Mouse (Mus musculus): Measurements from ENCODE around the gene Wfdc2. TPM values are rescaled to one million over a fixed set of nuclear protein-coding genes. Genes with fewer than 3 reads are reported as not detected.

Gene Wfdc2
- total RNA-seq (2023), result not detected

DNA sequence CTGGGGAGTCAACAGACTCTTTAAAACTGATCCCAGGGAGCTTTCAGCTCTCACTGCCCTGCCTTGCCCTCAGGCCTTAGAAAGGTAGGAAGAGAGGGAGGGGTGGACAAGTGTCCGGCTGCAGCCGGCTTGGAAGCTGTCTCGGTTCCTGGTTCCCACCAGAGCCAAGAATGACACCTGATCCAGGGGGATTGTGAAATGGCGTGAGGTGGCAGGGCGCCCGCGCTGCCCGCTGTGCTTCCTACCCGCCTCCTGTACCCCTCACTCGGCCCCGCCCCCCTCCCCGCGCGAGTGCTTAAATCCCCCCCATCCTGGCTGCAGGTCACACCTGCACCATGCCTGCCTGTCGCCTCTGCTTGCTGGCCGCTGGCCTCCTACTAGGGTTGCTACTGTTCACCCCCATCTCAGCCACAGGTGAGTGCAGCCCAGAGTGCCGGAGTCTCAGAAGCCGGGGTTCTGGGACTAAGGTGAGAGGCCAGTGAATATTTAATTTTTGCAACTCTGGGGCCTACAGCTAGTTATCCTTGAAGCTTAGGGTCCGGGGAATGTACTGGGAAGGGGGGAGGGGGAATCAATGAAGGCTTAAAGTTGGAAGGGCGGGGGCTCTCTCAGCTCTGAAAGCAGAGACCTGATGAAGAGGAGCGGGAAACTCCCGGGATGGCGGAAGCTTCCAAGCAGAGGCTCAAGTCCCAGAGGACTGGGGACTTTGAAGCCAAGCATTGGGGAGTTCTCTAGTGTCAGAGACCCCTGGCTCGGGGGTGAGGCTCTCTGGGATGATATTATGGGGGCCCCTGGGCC lies at the start of gene Wfdc2:
Gene Wfdc2 (plus strand): TSS at position 23 of the 798 bp plus-strand sequence.

DNA sequence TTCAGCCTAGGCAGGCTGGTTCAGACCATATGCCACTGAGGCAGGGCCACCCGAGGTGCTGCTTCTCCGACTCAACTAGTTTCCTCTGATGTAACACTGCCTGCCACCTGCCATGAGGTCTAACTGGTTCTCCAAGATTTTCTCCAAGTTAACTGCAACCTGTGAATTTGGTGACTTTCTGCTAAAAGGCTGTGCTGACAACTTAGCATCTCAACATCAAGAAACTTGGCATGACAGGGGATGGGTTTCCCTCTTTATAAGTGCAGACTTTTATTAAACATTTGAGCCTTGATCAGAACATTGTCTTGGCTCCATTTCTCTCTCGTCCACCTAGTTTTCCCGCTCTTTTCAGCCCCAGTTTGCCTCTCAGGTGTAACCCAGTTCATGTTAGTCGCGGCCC lies 11.1 kb downstream of the Wfdc2 start, which contains the start of gene Spint3:
Gene Spint3 (minus strand): TSS at position 101 of the 400 bp plus-strand sequence.

DNA sequence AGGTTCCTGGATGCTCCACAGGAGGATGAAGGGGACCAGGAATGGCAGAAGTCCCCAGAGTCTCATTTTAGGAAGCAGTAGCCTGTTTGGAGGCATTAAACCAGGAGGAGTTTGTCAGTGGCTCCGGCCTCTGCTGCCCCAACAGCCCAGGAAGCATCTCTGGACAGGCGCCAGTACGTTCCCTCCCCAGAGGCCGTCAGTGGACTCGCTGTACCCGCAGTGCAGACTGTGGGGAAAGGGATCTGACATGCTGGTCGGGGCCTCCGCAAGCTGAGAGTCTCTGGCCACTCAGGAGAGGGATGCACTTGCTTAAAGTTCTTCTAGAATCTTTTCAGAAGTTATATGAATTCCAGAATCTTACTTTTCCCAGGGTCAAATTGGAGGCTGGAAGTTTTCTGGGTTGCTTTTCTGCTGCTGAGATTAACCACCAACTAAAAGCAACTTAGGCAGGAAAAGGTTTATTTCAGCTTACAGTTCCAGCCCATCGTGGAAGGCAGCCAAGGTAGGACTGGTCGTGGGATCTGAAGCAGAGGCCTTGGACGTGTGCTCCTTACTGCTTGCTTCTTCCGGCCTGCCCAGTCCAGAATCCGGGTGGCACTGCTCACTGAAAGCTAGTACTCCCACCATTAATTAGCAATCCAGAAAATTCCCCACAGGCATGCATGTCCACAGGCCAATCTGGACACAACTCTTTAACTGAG lies 23.0 kb downstream of the Wfdc2 start, which contains the start of gene Wfdc6a:
Gene Wfdc6a (minus strand): TSS at position 423 of the 701 bp plus-strand sequence.

DNA sequence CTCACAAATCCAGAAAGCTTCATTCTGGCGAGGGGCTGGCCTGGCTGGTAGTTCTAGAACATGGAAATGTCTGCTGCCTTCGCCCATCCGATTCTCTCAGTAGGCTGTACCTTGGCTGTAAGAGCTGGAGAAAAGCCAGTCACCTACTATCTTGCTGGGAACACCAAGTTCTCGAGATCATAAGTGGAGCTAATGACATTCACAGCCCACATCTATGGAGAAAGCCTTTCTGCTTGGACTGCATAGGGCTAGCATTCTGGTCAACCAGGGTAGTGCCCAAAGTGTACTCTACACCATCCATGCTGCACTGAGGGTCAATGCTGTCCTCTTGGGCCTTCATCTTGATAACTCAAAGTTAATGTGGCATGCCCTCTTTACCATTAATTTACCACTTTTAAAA lies 31.3 kb downstream of the Wfdc2 start, which contains the start of gene Eppin:
Gene Eppin (minus strand): TSS at position 101 of the 400 bp plus-strand sequence.

DNA sequence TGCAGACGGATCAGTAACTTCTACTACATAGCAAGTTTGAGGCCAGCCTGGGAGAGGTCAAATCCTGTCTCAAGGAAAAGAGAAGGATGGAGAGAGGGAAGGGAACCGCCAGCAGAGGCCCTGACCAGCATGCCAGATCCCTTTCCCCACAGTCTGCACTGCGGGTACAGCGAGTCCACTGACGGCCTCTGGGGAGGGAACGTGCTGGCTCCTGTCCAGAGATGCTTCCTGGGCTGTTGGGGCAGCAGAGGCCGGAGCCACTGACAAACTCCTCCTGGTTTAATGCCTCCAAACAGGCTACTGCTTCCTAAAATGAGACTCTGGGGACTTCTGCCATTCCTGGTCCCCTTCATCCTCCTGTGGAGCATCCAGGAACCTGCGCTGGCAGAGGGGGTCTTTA lies 51.3 kb downstream of the Wfdc2 start, which contains the start of the genes Wfdc6b and Wfdc8:
Gene Wfdc6b (plus strand): TSS at position 52 of the 400 bp plus-strand sequence.
Gene Wfdc8 (minus strand): TSS at position 156 of the 400 bp plus-strand sequence.

Other genes with a start within 250 kb of the Wfdc2 start
- not detected for gene Svs6, start 245.7 kb upstream of the Wfdc2 start, total RNA-seq (2023)
- not detected for gene Svs5, start 229.7 kb upstream of the Wfdc2 start, total RNA-seq (2023)
- 100 to 1,000 TPM; 492 to 509 TPM for gene Slpi, start 173.3 kb upstream of the Wfdc2 start, total RNA-seq (2023)
- not detected for gene Rbpjl, start 159.3 kb upstream of the Wfdc2 start, total RNA-seq (2023)
- gene Matn4, start 157.3 kb upstream of the Wfdc2 start, total RNA-seq (2023), result not detected
- gene Sdc4, start 118.5 kb upstream of the Wfdc2 start, total RNA-seq (2023), result 1 to 10 TPM; 1.3 to 1.4 TPM
- gene Sys1, start 105.4 kb upstream of the Wfdc2 start, total RNA-seq (2023), result 10 to 100 TPM; 26.3 to 27.8 TPM
- gene Gm20458, start 101.4 kb upstream of the Wfdc2 start, total RNA-seq (2023), result 1 to 10 TPM in 1 of 2 experiments, not detected in 1; 1.7 TPM
- gene Trp53tg5, start 88.7 kb upstream of the Wfdc2 start, total RNA-seq (2023), result not detected
- 1 to 10 TPM; 2.1 to 2.7 TPM for gene Dbndd2, start 76.3 kb upstream of the Wfdc2 start, total RNA-seq (2023)
- gene Pigt, start 64.9 kb upstream of the Wfdc2 start, total RNA-seq (2023), result 10 to 100 TPM; 51.9 to 55.3 TPM
- not detected for gene Spint3, start 11.0 kb downstream of the Wfdc2 start, total RNA-seq (2023)
- not detected for gene Wfdc6a, start 23.0 kb downstream of the Wfdc2 start, total RNA-seq (2023)
- not detected for gene Eppin, start 31.2 kb downstream of the Wfdc2 start, total RNA-seq (2023)
- not detected for gene Wfdc6b, start 51.1 kb downstream of the Wfdc2 start, total RNA-seq (2023)
- not detected for gene Wfdc8, start 51.2 kb downstream of the Wfdc2 start, total RNA-seq (2023)
- gene Wfdc16, start 76.4 kb downstream of the Wfdc2 start, total RNA-seq (2023), result not detected
- gene Wfdc10, start 93.6 kb downstream of the Wfdc2 start, total RNA-seq (2023), result 10 to 100 TPM; 13.6 to 15.0 TPM
- gene Wfdc9, start 94.2 kb downstream of the Wfdc2 start, total RNA-seq (2023), result not detected
- gene Wfdc11, start 111.7 kb downstream of the Wfdc2 start, total RNA-seq (2023), result not detected
- gene Wfdc13, start 122.7 kb downstream of the Wfdc2 start, total RNA-seq (2023), result not detected
- not detected for gene Spint4, start 136.1 kb downstream of the Wfdc2 start, total RNA-seq (2023)
- not detected for gene Spint5, start 152.9 kb downstream of the Wfdc2 start, total RNA-seq (2023)
- gene Wfdc3, start 183.5 kb downstream of the Wfdc2 start, total RNA-seq (2023), result under 1 TPM in 1 of 2 experiments, not detected in 1; 0.22 TPM
- gene Dnttip1, start 183.6 kb downstream of the Wfdc2 start, total RNA-seq (2023), result 10 to 100 TPM; 28.8 to 32.0 TPM
- 100 to 1,000 TPM; 118 to 133 TPM for gene Ube2c, start 207.5 kb downstream of the Wfdc2 start, total RNA-seq (2023)
- gene Tnnc2, start 217.6 kb downstream of the Wfdc2 start, total RNA-seq (2023), result 1 to 10 TPM in 1 of 2 experiments, under 1 TPM in 1; 0.70 to 1.4 TPM
- gene Snx21, start 223.4 kb downstream of the Wfdc2 start, total RNA-seq (2023), result 1 to 10 TPM; 3.3 to 3.8 TPM
- 10 to 100 TPM; 41.6 to 50.0 TPM for gene Acot8, start 242.5 kb downstream of the Wfdc2 start, total RNA-seq (2023)
- gene Zswim3, start 242.7 kb downstream of the Wfdc2 start, total RNA-seq (2023), result 1 to 10 TPM; 3.4 to 4.4 TPM